Mouse (Mus musculus) cerebellum, adult 11 months (tissue): ENCODE measurements around the gene Brox.
"Not testable (repeated sequence)": the region's sequence is repeated elsewhere in the genome, so short reads cannot be mapped to it uniquely, and the experiment has no call there.

Source experiments
- DNase-seq: peaks from one replicate; pipeline ENCODE4 v3.0.0; 2022

The Brox gene

DNA sequence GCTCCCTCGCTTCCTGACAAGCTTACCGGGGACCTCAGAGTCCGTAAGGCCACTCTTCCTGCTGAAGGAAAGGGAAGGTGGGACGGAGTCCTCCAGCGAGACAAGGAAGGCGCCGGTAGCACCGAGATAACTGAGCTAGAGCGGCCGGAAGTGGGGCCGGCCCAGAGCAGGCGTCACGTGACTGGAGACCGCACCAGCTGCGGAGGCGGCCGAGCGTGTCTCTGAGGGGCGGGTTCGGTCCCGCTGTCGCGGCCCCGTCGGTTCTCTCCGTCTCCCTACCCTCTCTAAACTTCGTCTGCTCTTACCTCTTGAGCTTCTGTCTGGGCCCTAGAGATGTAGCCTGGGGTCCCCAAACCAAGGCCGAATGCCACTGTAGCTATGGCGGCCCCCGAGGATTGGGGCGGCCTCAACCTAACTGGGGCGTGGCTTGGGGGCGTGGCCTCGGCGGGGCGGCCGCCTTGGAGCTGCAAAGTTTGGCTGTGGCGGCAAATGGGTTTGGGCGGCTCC, at the start of gene Brox:
Gene Brox (minus strand): TSS at position 393 of the 507 bp plus-strand sequence.
- DNase-seq, result peak; percentile 90

DNA sequence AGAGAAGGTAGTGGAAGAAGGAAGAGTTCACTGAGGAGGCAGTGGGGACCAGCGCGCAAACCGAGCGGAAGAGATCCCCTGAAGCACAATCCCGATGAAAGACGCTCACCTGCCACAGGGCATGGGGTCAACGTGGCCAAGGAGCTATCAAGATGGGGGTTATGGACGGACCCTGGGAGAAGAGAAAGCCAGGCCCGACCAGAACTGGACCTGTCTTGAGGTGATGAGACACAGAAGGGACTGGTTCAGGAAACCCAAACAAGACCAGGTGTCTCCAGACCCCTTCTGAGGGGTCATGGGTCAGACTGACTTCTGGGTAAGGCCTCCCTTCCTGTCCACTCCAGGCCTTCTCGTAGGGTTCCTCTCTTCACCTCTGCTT, 48.7 kb upstream of the Brox start:
- DNase-seq, result no peak

DNA sequence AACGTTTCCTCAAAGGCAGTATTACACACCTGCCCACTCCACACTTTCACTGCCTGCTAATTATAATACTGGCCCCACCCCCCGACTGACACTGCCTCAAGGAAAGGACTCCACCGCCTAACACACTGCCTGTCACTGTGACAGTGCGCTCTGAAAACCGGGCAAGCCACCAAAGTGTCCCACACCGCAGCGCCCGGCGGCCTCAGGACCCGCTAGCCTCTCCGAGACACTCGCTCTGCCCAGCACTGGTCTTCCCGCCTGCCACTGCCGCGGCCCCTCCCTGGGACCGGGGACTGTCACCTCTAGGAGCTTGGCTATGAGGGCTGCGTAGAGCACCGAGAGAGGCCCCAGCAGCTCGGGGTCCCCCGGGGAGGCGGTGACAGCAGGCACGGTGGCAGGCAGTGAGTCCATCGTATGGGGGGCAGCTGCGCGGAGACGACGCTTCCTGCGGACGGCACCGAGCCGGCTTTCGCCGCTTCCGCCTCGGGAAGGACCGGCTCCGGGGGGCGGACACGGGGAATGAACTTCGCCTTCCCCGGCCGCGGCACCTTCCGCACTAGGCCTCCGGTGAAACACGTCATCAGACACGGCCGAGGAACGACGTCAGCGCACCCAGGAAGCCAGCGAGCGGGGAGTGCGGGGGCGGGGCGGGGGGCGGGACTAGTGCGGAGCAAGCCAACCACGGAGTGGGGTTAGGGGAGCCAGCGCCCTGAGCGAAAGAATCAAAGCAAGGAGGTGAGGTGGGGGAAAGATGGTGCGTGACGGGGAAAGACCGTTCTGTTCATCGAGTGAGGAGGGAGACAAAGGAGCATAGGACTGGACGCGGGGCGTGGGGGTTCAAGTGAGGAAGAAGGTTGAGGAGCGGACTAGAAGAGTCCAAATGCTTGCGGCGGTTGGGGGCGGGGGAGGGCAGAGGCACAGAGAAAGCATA, 48.1 kb upstream of the Brox start:
- peak; percentile 78 for DNase-seq

DNA sequence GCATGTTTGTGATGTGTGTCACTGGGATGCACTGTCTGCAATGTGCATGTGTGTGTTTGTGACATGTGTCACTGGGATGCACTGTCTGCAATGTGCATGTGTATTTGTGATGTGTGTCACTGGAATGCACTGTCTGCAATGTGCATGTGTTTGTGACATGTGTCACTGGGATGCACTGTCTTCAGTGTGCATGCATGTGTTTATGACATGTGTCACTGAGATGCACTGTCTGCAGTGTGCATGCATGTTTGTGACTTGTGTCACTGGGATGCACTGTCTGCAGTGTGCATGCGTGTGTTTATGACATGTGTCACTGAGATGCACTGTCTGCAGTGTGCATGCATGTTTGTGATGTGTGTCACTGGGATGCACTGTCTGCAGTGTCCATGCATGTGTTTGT, 45.8 kb upstream of the Brox start:
- DNase-seq, result not testable (repeated sequence)

DNA sequence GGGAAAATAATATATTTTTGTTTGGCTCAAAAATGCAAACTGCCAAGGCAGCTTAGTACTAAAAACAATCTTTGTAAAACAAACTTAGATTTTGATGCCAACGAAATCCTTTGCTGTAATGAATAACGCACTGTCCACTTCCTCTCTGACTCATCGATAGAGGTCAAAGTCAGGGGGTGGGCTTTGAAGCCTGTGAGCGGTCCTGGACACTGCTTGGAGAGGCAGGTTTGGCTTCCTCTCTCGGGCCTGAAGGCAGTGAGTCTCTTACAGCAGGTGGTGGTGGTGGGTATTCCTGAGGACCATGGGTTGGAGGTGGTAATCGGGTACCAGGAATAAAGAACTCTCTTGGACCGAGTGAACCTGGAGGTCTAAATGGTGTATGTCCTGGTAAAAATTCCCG, 30.1 kb upstream of the Brox start:
- no peak for DNase-seq

DNA sequence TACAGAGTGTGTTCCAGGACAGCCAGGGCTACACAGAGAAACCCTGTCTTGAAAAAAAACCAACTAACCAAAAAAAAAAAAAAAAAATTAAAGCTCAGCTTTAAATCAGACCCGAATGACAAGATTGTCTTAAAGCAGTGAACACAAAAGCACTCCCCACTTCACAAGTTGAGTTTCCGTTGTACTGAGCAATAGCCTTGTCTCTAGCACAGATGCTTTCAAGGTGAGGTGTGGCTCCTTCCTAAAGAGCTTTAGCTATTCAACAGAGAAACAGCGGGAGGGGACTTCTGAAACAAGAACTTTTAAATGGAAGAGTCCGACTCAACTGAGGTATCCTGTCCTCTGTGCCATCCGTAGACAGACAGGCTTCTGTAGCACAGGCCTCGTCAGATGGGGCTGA, 27.4 kb upstream of the Brox start:
- DNase-seq, result no peak

DNA sequence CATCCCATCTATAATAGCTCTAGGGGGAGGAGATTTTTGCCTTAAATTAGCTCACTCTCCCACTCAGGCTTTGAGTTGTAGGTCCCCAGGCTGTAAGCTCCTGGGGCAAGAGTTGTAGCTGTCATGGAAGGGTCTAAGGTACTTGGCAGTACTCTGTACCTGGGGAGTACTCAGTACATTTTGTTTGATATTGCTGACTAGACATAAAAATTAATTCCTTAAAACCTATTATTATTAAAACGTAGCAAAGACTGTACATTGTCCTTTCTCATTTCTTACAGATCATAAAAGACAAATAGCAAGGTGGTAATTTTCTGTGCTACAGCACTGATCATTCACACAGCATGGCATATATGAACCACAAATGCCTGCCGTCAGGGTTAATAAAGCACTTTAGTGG, 26.9 kb upstream of the Brox start:
- no peak for DNase-seq

DNA sequence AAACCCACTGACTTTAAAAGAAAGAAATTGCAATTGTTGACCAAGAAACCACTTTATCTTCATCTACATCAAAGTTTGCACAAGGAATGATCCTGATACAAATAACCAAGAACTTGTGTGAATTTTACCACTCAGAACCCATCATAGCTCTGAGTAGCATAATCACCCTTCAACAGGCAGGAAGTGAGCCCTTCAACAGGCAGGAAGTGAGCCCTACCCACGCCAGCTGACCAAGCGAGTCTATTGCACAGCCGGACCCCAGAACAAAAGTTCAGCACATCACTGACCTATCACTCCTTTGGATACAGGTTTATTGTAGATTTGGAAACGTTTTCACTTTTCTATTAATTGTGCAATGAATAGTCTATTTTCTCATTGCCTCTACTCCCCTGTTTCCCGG, 25.4 kb upstream of the Brox start:
- not testable (repeated sequence) for DNase-seq

DNA sequence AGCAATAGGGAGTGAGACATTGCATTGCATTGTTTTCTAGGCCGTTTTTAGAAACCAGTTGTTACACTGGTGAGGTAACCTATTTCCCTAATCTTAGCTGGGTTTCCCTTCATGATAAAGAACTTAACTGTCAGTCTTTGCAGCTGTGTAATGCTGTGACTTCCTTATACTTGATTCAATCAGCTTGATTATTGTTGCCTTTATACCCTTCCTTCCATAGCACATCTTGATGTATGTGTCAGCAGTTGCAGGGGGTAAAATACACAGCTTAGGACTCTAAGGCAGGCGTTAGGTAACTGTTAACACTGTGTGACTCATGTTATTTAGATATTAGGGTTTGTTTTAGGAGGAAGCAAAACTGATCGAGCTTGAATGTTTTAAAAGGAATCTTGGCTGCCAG, 23.6 kb upstream of the Brox start:
- DNase-seq, result no peak

DNA sequence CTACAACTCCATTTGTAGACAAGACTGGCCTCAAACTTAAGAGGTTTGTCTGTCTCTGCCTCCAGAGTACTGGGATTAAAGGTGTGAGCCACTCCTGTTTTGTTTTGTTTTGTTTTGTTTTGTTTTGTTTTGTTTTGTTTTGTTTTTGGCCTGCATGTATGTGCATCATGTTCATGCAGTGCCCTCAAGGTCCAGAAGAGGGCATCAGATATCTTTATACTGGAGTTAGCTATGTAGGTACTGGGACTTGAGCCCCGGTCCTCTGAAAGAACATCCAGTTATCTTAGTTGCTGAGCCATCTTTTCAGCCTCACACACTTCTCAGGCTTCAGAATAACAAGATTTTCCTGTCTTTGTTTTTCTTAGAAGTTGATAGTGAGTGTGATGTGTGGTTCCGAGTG, 18.7 kb upstream of the Brox start:
- no peak for DNase-seq

DNA sequence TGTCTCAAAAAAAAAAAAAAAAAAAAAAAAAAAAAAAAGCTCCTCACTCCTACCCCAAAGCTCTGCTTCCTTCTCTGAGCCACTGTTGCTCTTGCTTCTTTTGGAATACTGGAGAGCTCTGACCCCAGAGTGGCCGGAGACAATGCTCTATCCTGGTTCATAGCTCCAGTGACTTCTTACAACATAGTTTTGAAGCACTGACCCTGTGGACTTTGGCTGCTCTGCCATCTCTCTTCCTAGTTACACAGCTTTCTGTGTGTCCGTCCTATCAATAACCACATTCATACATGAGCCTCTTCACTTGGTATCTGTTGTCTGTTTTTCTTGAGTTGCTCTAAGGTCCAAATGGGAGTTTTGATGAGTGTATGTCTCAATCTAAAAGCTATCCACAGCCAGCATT, 15.0 kb upstream of the Brox start:
- no peak for DNase-seq

DNA sequence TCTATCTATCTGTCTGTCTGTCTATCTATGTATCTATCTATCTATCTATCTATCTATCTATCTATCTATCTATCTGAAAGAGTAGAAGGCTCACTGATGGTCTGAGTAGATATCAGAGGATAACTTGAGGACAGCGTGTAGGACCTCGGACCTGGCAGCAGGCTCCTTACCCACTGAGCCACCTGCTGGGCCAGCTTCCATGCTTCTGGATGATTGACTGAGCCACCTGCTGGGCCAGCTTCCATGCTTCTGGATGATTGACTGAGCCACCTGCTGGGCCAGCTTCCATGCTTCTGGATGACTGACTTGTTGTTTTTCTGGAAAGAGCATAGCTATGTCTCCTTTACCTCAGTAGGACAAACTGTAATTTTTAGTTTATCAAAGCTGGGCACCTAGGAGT, 12.5 kb upstream of the Brox start:
- not testable (repeated sequence) for DNase-seq

DNA sequence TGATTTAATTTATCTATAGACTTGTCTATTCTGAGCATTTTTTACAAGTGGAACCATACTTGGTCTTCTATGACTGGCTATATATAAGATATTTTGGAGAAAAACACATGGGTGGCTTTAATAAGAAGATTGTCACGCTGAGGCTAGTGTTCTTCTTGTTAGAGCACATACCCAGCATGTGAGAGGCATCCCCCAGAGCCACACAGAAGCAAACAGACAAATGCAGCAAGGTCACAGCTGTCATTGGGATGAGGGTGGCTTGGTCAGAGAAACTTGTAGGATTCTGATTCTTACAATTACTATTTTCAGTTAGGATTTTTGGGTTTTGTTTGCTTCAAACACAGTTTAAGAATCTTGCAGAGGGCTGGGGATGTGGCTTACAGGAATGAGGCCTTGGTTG, 11.4 kb upstream of the Brox start:
- DNase-seq, result no peak

DNA sequence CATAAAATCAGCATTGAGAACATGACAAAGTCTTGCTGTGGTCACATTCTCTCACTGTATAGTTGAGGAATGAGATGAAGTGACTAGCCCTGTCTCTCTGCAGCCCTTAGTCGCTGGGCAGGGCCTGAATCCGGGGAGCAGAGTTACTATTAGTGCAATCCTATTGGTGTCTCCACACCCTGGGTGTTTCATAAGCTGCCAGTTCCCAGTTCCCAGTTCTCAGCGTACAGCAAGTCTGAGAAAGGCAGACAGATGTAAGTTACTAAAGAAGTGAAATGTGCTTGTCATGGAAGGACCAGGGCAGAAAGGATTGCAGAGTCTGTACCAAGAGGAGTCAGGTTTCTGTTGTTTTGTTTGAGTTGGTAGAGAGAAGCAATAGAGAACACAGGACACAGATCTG, 10.5 kb upstream of the Brox start:
- no peak for DNase-seq

DNA sequence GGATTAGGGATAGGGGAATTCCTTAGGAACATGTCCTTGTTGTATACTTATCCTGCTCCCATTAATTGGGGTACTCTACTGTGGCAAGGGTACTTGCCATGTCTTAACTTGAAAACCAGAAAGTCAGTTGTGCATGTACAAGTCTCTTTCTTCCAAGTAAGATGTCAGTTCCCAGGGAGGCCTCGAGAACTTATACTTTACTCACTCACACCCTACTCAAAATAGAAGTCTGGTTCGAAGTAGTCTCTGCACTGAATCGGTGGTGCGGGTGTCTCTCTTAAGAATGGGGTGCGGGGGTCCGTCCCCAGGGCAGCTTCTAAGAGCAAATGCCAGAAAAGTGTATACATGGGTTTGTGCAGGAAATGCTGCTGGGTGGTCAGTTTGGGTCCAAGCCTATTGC, 2.1 kb upstream of the Brox start:
- peak; percentile 79 for DNase-seq

DNA sequence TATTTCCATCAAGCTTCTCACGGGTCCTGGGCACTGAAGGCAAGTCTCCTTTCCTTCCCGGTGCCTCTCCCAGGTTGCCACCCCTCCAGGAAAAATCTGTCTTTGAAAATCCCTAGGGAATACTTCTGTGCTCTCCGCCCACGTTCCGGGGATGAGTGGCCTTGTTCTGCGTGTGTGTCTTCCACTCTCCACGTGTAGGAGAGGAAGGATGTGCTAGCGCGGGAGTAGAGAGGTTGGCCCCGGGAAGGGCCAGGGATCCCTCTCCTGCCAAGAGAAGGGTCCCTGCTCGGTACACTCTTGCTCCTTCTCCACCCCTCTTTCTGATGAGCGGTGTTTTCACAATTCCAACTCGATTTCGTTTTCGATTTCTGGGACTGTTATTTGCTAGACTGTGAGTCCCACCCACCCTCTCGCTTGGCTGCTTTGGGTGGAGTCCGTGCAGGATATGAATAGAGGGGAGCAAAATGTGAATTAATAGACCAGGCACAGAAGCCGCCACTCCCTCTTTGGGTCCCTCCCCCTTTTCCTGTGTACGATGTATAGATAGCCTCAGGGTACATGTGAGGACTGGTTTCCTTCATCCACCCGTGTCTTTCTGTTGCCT, 919 bp upstream of the Brox start:
- DNase-seq, result no peak

DNA sequence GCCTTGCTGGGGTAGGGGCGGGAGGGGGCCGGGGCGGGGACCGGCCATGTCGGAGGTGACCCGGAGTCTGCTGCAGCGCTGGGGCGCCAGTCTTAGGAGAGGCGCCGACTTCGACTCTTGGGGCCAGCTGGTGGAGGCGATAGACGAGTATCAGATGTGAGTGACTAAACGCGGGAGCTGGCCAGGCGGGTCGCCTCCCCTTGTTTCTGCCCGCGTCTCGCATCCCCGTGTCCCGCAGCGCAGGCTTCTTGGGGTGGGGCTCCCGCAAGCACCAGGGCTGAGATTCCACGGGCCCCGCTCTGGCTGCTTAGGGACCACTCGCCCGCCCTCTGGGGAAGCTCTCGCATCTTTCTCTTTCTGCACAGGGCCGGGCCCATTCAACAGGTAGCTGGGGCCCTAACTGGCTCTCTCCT, 410 bp upstream of the Brox start:
- peak; percentile 52 for DNase-seq

DNA sequence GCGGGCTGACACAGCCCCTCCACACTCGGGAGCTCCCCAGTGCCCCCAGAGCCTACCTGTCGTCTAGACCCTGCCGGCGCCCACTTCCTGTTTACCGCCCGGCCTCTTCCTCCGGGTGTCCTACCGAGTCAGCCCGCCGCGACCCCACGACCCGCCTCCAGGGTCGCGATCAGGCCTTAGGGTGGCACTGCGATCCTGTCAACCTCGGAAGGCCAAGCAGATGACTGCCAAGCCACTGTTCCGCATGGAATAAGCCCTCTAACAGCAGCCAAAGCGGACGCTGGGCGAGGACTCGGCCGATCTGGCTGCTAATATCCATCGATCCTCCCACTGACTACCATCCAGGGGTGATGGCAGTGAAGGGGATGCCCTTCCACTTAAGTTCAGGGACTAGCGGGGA, 604 bp downstream of the Brox start, which contains the start of gene Aida:
Gene Aida (plus strand): TSS at position 126 of the 400 bp plus-strand sequence.
- DNase-seq, result peak; percentile 33

DNA sequence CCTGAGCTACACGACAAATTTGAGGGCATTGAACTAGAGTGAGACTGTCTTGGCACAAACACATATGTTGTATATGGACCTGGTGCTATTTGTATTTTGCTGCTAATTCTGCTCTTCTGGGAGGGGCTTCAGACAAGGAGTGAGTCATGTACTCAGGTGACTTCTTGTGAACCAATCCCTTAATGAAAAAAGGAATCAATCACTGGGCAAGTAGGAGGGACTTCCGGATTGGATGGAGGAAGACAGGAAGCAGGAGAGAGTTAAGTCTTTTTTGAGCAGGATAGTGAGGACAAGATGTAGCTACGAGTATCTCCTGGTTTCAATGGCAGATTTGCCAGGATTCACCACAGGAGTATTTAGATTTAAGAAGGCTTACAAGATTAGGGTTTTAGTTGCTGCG, 7.5 kb downstream of the Brox start:
- no peak for DNase-seq

DNA sequence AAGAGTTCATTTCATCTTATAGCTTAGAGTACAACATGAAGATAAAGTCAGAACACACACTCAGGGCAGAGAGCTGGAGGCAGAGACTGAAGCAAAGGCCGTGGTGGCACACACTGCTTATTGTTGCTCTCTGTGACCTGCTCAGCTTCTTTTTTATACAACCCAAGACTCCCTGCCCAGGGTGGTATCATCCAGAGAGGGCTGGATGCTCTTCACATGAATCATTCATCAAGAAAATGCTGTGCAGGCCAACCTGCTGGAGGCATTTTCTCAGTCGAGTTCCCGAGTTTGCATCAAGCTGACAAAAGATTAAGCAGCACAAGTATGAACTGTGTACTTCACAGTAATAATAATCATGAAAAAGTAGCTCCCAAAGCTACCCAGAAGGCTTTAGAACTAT, 8.7 kb downstream of the Brox start:
- DNase-seq, result no peak

DNA sequence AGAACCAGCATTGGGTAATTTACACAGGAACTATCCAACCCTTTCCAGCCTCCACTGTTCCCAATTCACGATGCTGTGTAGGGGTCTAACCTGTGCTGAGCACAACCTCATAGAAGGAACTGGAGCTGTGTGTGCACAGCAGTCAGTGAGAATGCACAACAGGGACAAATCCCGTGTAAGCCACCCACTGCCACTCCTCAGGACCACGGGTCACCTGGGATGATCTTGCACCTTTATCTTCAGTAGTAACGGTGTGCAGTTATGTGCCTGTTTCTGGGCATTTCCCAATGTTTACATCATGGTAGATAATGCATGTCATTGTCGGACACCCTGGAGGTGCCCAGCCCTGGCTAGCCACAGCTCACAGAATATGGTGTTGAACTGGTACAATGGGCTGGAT, 21.3 kb downstream of the Brox start:
- no peak for DNase-seq

DNA sequence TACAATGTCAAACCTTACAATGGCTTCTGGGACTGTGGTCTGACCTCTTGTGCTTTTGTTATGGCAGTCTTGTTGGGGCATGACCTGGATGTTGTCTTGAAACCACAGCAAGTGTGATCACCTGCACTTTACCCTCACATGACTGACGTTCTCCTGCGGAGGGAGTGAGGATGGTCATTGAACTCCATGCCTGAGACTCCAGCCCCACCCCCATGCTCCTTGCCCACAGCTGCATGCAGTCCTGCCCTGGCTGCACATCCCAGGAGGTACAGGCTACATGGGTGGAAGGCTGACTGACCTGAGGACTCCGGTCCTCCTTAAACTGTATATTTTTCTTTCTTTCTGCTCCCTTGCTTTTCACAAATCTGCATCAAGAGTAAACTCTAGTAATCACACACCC, 22.7 kb downstream of the Brox start:
- no peak for DNase-seq

DNA sequence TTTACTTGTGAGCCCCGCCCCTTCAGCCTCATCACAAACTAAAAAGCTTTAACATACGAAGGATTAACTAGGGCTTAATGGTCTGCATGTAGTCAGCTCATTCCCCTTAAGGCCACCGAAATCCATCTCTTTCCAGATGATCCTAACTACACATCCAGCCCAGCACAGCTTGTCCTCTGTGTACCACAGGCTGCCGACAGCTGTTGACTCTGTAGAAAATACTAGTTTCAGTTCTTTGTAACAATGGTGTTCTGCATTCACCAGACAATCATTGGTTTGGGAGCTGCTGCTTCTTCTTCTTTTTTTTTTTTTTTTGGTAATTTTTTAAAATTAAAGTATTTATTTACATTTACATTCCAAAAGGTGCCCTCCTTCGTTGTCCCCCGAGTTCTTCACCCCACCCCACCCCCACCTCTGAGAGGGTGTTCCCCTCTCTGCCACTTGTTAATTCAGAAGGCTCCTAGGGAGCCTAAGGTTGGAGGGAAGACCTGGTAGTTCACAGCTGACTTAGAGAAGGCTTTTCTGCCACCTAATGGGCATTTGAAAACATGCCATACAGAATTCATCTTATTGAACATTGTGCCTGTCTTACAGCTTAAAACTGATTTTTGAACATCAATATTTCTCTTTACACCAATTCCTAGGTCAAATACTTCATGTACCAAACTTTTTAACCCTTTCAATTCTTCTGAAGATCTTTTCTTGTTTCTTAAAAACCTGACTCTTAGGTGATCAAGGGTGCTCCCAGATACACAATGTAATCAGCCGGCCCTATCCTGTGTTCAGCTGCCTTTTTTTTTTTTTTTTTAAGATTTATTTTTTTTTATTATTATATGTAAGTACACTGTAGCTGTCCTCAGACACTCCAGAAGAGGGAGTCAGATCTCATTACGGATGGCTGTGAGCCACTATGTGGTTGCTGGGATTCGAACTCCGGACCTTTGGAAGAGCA, 23.9 kb downstream of the Brox start:
- no peak for DNase-seq
